In the genomic region with DNA sequence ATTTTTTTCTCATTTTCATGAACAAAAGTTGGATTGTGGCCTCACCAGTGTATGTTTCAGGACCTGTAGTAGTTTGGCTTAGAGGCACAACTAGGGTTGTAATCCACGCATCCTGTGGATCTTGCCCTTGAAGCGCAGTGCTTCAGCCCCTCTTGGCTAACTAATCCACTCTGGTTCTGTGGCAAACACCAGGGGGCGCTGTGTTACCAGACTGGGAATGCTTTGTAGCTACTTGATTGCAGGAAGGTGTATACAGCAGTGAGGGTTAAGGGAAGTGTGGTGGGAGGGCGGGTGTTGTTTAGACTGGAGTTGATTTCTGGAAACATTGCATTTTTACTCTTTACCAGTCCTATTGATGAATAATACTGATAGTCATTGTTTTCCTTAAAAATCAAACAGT, we compare ENCODE assay signal across 9 mouse cellular contexts.
DNase-seq lines count a peak whose midpoint lies in the region; TF ChIP-seq lines count a peak whose summit lies in the region.
"Had no signal": no experiment of that assay in that cellular context is flagged by ENCODE, and none has a peak within 500 bp of the region (broad histone marks: within the 10 kb centered on the region; RNA-seq: fewer than 3 reads in every experiment).

No protein-coding gene starts in this region.

- no peak overlapping the region for H3K27ac ChIP-seq in CH12.LX (ENCODE audit: insufficient read depth, low read depth)
- H3K27ac ChIP-seq: macrophage had no signal

- H3K27me3 ChIP-seq in CH12.LX (replicated peaks), result no peaks in the 10 kb centered on the region

- dilution Hi-C loops in CH12.LX (cut with MboI; ENCODE audit: extremely low pct_ligation_motif_present, extremely low pct_unique_long_range_greater_than_20kb, low sequenced_read_pairs), result no loop called here

- 22% methylated on average over 4 of the region's 4 CpGs for WGBS in lung, adult 2 months

- H3K4me2 ChIP-seq in CH12.LX (ENCODE audit: insufficient read depth, low read depth, poor library complexity, severe bottlenecking), result no peak overlapping the region

- no peaks in the 10 kb centered on the region for H3K9me3 ChIP-seq in CH12.LX (replicated peaks; ENCODE audit: low read length)

- TF ChIP-seq CTCF in CH12.LX (conservative IDR thresholded peaks at IDR 0.05 in 1 of 2, IDR thresholded peaks at IDR 0.05 in 1 of 2; ENCODE audit: low read depth in 2 of 2, low read length in 2 of 2), result peak; percentile 65 to 95; a peak in 3 of 4 replicates
- TF ChIP-seq CTCF in lung, adult 2 months (IDR thresholded peaks at IDR 0.05; ENCODE audit: insufficient read depth, low read length), result peak; percentile 84

- no peak overlapping the region for H3K4me3 ChIP-seq in CH12.LX (replicated peaks in 1 of 3; ENCODE audit: low read depth in 2 of 3, low read length in 2 of 3, poor library complexity in 1 of 3)
- no peak overlapping the region for H3K4me3 ChIP-seq in lung, adult 2 months (replicated peaks; ENCODE audit: extremely low read depth, low read depth, low read length)

- H3K9ac ChIP-seq in CH12.LX (ENCODE audit: insufficient read depth, low read depth), result no peak overlapping the region

- H3K4me1 ChIP-seq in CH12.LX (ENCODE audit: control insufficient read depth in 1 of 2, insufficient read depth in 2 of 2), result no peaks in the 10 kb centered on the region
- H3K4me1 ChIP-seq in lung, adult 2 months (ENCODE audit: control insufficient read depth, insufficient read depth, low read length), result no peaks in the 10 kb centered on the region

- in situ Hi-C loops in CH12.LX (cut with MboI; ENCODE audit: low pct_ligation_motif_present, low pct_unique_long_range_greater_than_20kb, low sequenced_read_pairs), result loop anchor here (10.0 kb wide), 2 partner anchors 100 to 290 kb away; no protein-coding TSS in a partner anchor

- no peak for TF ChIP-seq POLR2A in CH12.LX (IDR thresholded peaks at IDR 0.05; ENCODE audit: low read depth, low read length)
- TF ChIP-seq POLR2A in lung, adult 2 months (IDR thresholded peaks at IDR 0.05; ENCODE audit: borderline replicate concordance, extremely low read depth, low read depth, low read length), result no peak

- H3K36me3 ChIP-seq in CH12.LX (replicated peaks in 1 of 2; ENCODE audit: control insufficient read depth in 1 of 2, insufficient read depth in 1 of 2, low read length in 1 of 2), result peaks cover 23 to 68% of the 10 kb centered on the region in 2 experiments

- H3K79me2 ChIP-seq in CH12.LX (replicated peaks; ENCODE audit: control insufficient read depth, extremely low read depth, insufficient read depth, poor library complexity, severe bottlenecking), result no peaks in the 10 kb centered on the region

- peak; percentile 82 for DNase-seq in CH12.LX (ENCODE audit: extremely low read depth)
- peak; percentile 58 for DNase-seq in adrenal gland, adult 8-10 months
- peak; percentile 86 for DNase-seq in embryo, embryonic 11 days
- peak; percentile 77 to 87 for DNase-seq in gastrocnemius, postnatal 4 days (ENCODE audit: low spot score in 2 of 2)
- peak; percentile 93 to 95 for DNase-seq in kidney, postnatal 4 days
- DNase-seq in lung, adult 2 months, result peak; percentile 83
- DNase-seq in right cerebral cortex, adult 18-20 months, result peak; percentile 84
- peak; percentile 66 for DNase-seq in urinary bladder, postnatal 10 days (ENCODE audit: low spot score)

- TF ChIP-seq EP300 in CH12.LX (IDR thresholded peaks at IDR 0.05; ENCODE audit: low read length), result no peak

- peak; percentile 87 for TF ChIP-seq RAD21 in CH12.LX (IDR thresholded peaks at IDR 0.05; ENCODE audit: low read depth, low read length)

TF ChIP-seq in CH12.LX, 34 proteins besides CTCF, POLR2A, EP300 and RAD21:
- TF ChIP-seq SMC3 (IDR thresholded peaks at IDR 0.05; ENCODE audit: low read depth, low read length) (peak; percentile 96), MXI1 (IDR thresholded peaks at IDR 0.05; ENCODE audit: low read depth, low read length) (no peak), USF2 (conservative IDR thresholded peaks at IDR 0.05; ENCODE audit: low read depth, low read length) (no peak), UBTF (IDR thresholded peaks at IDR 0.05; ENCODE audit: low read depth, low read length) (no peak), CHD1 (IDR thresholded peaks at IDR 0.05; ENCODE audit: low read depth, low read length) (no peak), SIN3A (IDR thresholded peaks at IDR 0.05; ENCODE audit: low read length) (no peak), CHD2 (IDR thresholded peaks at IDR 0.05; ENCODE audit: low read length) (no peak), MEF2A (IDR thresholded peaks at IDR 0.05; ENCODE audit: borderline replicate concordance, low read depth, low read length) (no peak), PAX5 (IDR thresholded peaks at IDR 0.05; ENCODE audit: low read length) (no peak), IRF4 (IDR thresholded peaks at IDR 0.05; ENCODE audit: low read depth, low read length) (peak; percentile 56), MAFK (IDR thresholded peaks at IDR 0.05; ENCODE audit: insufficient replicate concordance, low read length) (no peak), POLR2AphosphoS2 (IDR thresholded peaks at IDR 0.05; ENCODE audit: low read depth, low read length) (no peak), ZMIZ1 (IDR thresholded peaks at IDR 0.05; ENCODE audit: low read depth, low read length) (no peak), ZNF384 (IDR thresholded peaks at IDR 0.05; ENCODE audit: low read depth, low read length) (no peak), ZC3H11A (IDR thresholded peaks at IDR 0.05; ENCODE audit: low read depth, low read length) (peak; percentile 70)
